Comparison of ENCODE assay signal across 9 mouse cellular contexts in the genomic region with DNA sequence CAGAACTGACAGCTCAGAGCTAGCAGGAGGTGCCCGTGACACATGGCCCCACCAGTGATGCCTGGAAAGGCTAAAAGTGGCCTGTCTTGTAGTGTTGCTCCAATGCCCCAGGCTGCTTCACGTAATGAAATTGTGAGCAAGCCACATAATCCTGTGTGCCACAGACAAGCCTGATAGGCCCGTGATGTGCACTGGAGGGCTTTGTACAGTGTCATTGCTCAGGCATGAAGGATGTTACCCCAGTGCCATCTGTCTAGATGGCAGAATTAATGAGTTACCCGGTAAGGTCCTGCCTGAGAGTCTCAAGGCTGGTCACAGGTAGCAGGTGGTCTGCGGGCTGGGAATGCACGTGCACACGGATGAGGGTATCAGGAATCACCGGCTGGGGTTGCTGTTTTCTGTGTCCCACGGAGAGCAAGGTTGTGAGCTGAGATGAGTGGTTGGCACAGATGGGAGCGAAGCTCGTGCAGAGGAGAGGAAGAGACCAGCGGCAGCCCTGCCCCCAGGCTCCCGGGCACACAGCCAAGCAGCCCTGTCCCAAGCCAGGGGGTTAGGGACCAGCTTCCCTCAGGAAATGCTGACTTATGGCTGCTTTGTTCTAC. TPM values are rescaled to one million over a fixed set of nuclear protein-coding genes. Genes with fewer than 3 reads are reported as not detected.
DNase-seq lines count a peak whose midpoint lies in the region; ATAC-seq lines count a peak whose summit lies in the region.
"Had no signal": no experiment of that assay in that cellular context is flagged by ENCODE, and none has a peak within 500 bp of the region (broad histone marks: within the 10 kb centered on the region; RNA-seq: fewer than 3 reads in every experiment).

No protein-coding gene starts in this region.

- H3K9me3 ChIP-seq in neural tube, embryonic 14.5 days (ENCODE audit: control insufficient read depth, low read length): no peaks in the 10 kb centered on the region
- H3K9me3 ChIP-seq: G1E had no signal

- H3K4me3 ChIP-seq in neural tube, embryonic 14.5 days (ENCODE audit: low read depth, low read length): no peak overlapping the region

- no peak overlapping the region for H3K4me2 ChIP-seq in neural tube, embryonic 14.5 days (ENCODE audit: low read depth, low read length)

- H3K27ac ChIP-seq in neural tube, embryonic 14.5 days (ENCODE audit: low read depth, low read length): peak overlapping the region; percentile 67

- peak; percentile 72 for ATAC-seq in neural tube, embryonic 14.5 days (ENCODE audit: low read depth)

- peaks cover 2% of the 10 kb centered on the region; the same call in 1 of the 2 replicates for H3K36me3 ChIP-seq in neural tube, embryonic 14.5 days (ENCODE audit: control insufficient read depth, insufficient read depth, low read length)

- H3K9ac ChIP-seq in neural tube, embryonic 14.5 days (replicated peaks; ENCODE audit: low read depth, low read length): peak overlapping the region; percentile 21; the same call in 1 of the 2 replicates

- DNase-seq in right cerebral cortex, adult 18-20 months: peak; percentile 37
- DNase-seq in right cerebral cortex, postnatal 25 days: no peak
- DNase-seq in cerebellum, postnatal 14 days: peak; percentile 85 to 87
- peak; percentile 73 to 74 for DNase-seq in heart, adult 9 months (ENCODE audit: low spot score in 2 of 2)
- peak; percentile 76 for DNase-seq in kidney, adult 9 months
- peak; percentile 53 for DNase-seq in liver
- no peak for DNase-seq in embryo, embryonic 9.5 days (ENCODE audit: extremely low spot score)

- 59% methylated on average over 13 of the region's 13 CpGs for WGBS in neural tube, embryonic 14.5 days

- no peaks in the 10 kb centered on the region for H3K27me3 ChIP-seq in neural tube, embryonic 14.5 days (ENCODE audit: control insufficient read depth, insufficient read depth, low read length)

- peaks cover 7% of the 10 kb centered on the region; the same call in 1 of the 2 replicates for H3K4me1 ChIP-seq in neural tube, embryonic 14.5 days (ENCODE audit: control insufficient read depth, insufficient read depth, low read length)

RNA-seq across cellular contexts. Expression of gene Tmem204, which starts 5.5 kb away (rescaled TPM):
- polyA plus RNA-seq in neural tube, embryonic 14.5 days (2014; fragmentation: Nextera tagmentation; extraction: Ambion mirVana): 8.1 and 11.5 TPM in 2 replicates
- polyA plus RNA-seq: G1E had no signal

RNA-seq across cellular contexts. Expression of gene Telo2, which starts 37.9 kb away (rescaled TPM):
- 46.4 and 51.6 TPM in 2 replicates for polyA plus RNA-seq in neural tube, embryonic 14.5 days (2014; fragmentation: Nextera tagmentation; extraction: Ambion mirVana)

RNA-seq across cellular contexts. Expression of gene Ptx4, which starts 42.7 kb away (rescaled TPM):
- not detected in 2 replicates for polyA plus RNA-seq in neural tube, embryonic 14.5 days (2014; fragmentation: Nextera tagmentation; extraction: Ambion mirVana)
- polyA plus RNA-seq: G1E had no signal

RNA-seq across cellular contexts. Expression of gene Clcn7, which starts 55.3 kb away (rescaled TPM):
- polyA plus RNA-seq in neural tube, embryonic 14.5 days (2014; fragmentation: Nextera tagmentation; extraction: Ambion mirVana): 26.3 and 26.7 TPM in 2 replicates

Comparison
In these comparisons a context has a peak if more than half of its experiments do, and no peak if none do; other contexts are left out.
1. DNase-seq: peak in right cerebral cortex, adult 18-20 months (single experiment), cerebellum, postnatal 14 days (2 of 2), heart, adult 9 months (2 of 2), kidney, adult 9 months (single experiment) and liver (single experiment); none in right cerebral cortex, postnatal 25 days (single experiment) and embryo, embryonic 9.5 days (single experiment).